Mouse (Mus musculus): Measurements from ENCODE around the gene Lekr1.

DNA sequence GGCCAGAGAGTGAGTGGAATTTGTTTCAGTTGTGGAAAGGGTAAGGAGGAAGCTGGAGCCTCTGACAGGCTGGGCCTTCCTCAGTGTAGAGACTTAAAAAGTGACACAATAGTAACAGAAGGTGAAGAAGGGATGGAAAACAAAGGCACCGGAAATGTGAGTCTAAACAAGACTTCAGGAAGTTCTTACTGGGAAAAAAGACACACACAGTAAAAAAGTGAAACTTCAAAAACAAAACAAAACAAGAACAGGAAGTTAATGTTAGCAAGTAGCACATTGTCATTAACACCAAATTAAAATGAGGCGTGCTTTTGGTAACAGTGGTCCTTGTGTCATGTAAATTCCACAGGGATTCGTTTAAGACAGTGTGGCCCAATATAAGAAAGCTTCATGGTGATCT lies 158.9 kb downstream of the Lekr1 start:
- TF ChIP-seq POLR2A (IDR thresholded peaks at IDR 0.05; ENCODE audit: borderline replicate concordance, insufficient read depth, low read length) (no peak), CTCF (IDR thresholded peaks at IDR 0.05; ENCODE audit: borderline replicate concordance, insufficient read depth, low read depth, low read length) (no peak)

All from cerebellum, adult 2 months (tissue).